Mouse (Mus musculus) spleen, postnatal 0 days (tissue): Measurements from ENCODE around the gene Cstf3. TPM values are rescaled to one million over a fixed set of nuclear protein-coding genes. Genes with fewer than 3 reads are reported as not detected.

Experiments
- polyA plus RNA-seq: library from polyadenylated mRNA; unstranded; fragments of >200 nt; fragmentation: Nextera tagmentation; extraction: Ambion mirVana; gene quantifications from 2 replicates; pipeline ENCODE4 v1.2.1, GENCODE M21; 2015

Gene Cstf3
- 36.4 and 37.1 TPM in 2 replicates for polyA plus RNA-seq

GRCm38 (mm10) chr2:104590068-104590828 lies at the start of gene Cstf3:
TSS of gene Cstf3 (plus strand) at chr2:104590523.

GRCm38 (mm10) chr2:104711585-104712485 lies 121.5 kb downstream of the Cstf3 start, which contains the start of gene Tcp11l1:
TSS of gene Tcp11l1 (minus strand) at chr2:104712169.

Other genes starting within 250 kb of the Cstf3 start
- gene D430041D05Rik, start 179.5 kb upstream of the Cstf3 start, polyA plus RNA-seq: not detected in 2 replicates
- 7.4 and 8.4 TPM in 2 replicates for gene Hipk3, start 96.1 kb upstream of the Cstf3 start, polyA plus RNA-seq
- gene Tcp11l1, start 121.6 kb downstream of the Cstf3 start, polyA plus RNA-seq: 10.3 and 13.8 TPM in 2 replicates
- gene Pin1rt1, start 125.9 kb downstream of the Cstf3 start, polyA plus RNA-seq: not detected in 2 replicates
- 1.9 and 2.2 TPM in 2 replicates for gene Depdc7, start 152.4 kb downstream of the Cstf3 start, polyA plus RNA-seq
- 3.0 and 3.7 TPM in 2 replicates for gene Qser1, start 226.2 kb downstream of the Cstf3 start, polyA plus RNA-seq